Mouse (Mus musculus) cerebellum, adult 2 months (tissue): Measurements from ENCODE around the gene Arl1.

Experiments used
- CTCF ChIP-seq: fragments of 200-500 bp; IDR thresholded peaks from 2 replicates; pipeline ENCODE4 v1.5.1; 2011; ENCODE audit warnings: low read depth, mild to moderate bottlenecking, control low read depth, low read length, moderate library complexity, borderline replicate concordance; ENCODE audit not compliant: insufficient read depth
- POLR2A ChIP-seq: fragments of 200-500 bp; IDR thresholded peaks from 2 replicates; pipeline ENCODE4 v1.6.1; 2011; ENCODE audit warnings: low read length, control low read depth, borderline replicate concordance; ENCODE audit not compliant: insufficient read depth

DNA sequence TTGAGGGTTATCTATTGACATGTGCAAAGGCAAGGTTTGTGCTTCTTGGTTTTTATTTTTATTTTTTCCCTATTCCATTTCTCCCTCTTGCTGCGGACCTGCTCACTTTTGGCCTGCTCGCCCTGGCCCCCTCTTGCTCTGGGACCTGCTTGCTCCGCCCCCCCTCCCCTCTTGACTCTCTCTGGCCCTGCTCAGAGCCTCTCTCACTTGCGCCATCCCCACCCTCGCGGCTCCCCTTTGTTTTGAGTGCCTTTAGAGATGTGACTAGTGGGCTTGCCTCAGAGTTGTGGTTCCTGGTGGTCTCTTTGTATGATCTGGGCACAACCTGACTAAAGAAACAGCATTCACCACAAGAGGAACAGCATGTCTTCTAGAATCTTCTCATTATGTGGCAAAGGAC, 29.7 kb upstream of the Arl1 start:
- no peak for TF ChIP-seq CTCF
- TF ChIP-seq POLR2A: no peak
